Mouse (Mus musculus): ENCODE results near the gene Ly6g6e.

GRCm38 (mm10) chr17:35070556-35071229, 6.0 kb upstream of the Ly6g6e start:
- no peak for TF ChIP-seq CTCF (IDR thresholded peaks at IDR 0.05; ENCODE audit: extremely low read depth, insufficient read length, insufficient replicate concordance, low read depth, low read length)
- no peak for TF ChIP-seq POLR2A (IDR thresholded peaks at IDR 0.05; ENCODE audit: low read depth, low read length)

Measured in small intestine, adult 2 months (tissue).